Mouse (Mus musculus): Measurements from ENCODE around the gene Tmem179.

Tmem179 gene

DNA sequence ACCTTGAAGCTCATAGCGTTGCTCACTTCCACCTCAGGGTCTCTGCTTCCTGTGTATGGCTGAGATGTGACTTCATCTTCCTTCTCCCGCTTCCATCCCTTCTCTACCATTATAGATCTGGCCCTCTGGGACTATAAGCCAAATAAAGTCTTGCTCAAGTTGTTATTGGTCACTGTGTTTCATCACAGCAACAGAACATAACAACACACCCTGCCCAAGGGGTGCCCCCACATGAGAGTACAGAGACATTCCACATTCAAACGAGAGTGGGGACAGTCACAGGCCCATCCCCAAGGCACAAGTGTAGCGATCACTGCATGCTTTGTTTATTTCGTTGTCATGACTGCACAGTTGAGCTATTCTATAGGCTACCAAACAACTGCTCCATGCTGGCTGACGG, 20.7 kb upstream of the Tmem179 start:
- no peak for DNase-seq

DNA sequence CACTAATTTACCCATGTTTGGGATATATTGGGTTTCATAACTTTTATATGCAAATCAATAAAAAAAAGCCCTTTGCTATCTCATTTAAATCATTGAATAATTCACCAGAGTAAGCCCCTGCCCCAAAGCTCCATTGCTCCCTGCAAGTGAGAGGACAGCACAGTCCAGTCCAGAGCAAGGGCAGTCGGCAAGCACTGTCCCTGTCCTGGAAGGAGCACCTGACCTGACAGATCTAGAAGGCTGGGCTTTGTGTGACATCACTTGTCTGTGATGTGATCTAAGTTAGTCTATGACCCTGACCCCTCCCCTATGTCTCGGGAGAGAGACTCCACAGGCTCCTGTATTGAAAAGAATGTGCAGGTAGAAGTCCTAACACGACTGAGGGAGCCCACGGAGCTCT, 17.2 kb upstream of the Tmem179 start:
- DNase-seq = no peak

GRCm38 (mm10) chr12:112518105-112518504, 1.6 kb upstream of the Tmem179 start:
- DNase-seq = no peak

GRCm38 (mm10) chr12:112514897-112515296, 1.6 kb downstream of the Tmem179 start:
- DNase-seq = no peak

DNA sequence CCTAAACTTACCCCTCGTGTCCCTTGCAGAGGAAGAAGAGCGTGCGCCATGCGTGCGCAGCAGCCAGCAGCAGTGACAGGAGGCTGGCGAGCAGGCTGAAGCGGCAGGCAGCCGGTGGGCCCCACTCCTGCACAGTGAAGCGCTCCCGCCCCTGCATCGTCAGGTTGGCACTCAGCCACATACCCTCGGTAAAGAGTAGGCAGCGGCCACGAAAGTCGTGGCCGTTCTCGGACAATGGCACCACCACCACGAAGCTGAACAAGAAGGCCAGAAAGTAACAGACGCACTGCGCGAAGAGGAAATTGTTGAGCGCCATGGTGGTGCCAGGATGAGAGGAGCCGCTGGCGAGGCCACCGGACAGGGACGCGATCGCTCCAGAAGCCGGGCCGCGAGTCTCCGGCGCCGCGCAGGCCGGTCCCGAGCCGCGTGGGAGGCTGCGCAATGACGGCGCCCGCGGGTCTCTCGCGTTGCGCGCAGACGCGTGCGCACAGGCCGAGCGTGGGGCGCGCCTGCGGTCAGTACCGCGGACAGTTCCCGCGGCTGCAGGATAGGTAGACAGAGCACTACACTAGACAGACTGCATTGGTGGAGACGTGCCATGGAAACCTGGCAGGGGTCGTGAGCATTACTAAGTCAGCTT, 5.7 kb downstream of the Tmem179 start:
- DNase-seq = peak in 1 of 2 experiments; percentile 23

DNA sequence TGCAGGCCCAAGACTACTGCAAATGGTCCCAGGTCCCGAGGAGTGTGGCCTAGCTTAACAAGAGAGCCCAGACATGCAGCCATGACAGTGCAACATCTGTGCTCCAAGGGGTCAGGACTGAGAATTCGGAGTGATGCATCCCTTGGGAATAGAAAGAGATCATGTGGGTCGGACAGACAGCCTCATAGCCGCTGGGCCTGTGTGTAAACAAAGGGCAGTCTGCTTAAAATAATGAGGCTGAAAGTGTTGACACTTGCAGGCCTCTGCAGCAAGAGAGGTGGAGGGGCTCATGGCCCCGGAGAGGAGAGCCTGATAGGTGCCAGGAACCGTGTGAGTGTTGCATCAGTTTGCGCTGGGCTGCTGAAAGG, 6.2 kb downstream of the Tmem179 start:
- no peak for DNase-seq

DNA sequence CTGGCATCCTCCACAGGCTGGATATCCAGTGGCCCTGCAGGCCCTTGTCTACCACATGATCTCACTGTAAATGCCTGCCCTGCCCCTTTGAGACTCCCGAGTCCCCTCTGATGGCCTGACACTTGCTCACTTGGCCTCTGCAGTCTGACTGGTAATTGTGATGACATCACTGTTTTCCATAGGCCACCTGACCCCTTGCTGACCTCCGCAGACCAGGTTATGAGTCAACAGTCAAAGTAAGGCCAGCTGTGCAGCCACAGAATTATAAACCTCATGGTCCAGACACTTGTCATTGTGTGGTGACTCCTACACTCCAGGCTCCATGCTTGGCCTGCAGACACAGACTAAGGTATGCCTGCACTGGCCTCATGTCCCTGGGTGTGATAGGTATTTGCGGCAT, 8.6 kb downstream of the Tmem179 start:
- DNase-seq = no peak

- DNase-seq = no peak
Measured at GRCm38 (mm10) chr12:112507264-112507663, 9.3 kb downstream of the Tmem179 start.

- DNase-seq = no peak
Measured at GRCm38 (mm10) chr12:112506267-112506666, 10.3 kb downstream of the Tmem179 start.

GRCm38 (mm10) chr12:112503003-112503771, 13.4 kb downstream of the Tmem179 start:
- DNase-seq = no peak

DNA sequence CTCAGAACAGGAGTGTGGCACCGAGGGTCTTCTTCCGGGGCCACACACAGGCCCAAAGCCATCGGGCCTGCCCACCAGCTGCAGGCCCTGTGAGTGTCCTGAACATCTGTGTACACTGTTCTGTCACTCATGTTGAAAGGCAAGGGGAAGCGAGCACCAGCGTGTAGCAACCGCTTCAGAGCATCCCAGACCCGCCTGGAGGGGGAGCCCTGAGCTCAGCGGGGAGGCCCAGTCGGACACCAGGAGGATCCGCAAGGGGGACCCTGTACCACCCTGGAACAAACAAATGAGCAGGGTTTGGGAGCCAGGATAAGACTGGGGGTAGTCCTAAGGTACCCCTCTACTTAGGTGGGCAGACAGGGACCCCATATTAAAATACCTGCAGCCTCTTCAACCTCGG, 17.9 kb downstream of the Tmem179 start:
- no peak for DNase-seq

DNA sequence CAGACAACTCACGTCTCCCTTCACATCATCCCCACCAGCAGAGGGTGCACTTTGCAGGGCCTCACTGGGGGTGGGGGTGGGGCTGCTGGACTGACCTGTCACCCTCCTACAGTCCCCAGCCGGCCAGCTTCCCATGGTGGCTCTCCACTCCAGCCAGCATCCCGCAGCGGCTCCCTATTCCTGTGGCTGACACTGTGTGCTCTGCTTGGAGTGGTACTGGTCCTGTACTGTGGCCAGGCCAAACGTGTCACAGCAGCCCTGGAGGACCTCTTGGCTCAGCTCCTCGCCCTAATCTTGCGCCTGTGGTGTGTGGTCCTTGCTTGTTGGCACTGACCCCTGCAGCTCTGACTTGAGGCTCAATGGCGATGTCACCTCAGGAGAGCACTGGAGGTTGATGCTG, 18.8 kb downstream of the Tmem179 start:
- DNase-seq = no peak

DNA sequence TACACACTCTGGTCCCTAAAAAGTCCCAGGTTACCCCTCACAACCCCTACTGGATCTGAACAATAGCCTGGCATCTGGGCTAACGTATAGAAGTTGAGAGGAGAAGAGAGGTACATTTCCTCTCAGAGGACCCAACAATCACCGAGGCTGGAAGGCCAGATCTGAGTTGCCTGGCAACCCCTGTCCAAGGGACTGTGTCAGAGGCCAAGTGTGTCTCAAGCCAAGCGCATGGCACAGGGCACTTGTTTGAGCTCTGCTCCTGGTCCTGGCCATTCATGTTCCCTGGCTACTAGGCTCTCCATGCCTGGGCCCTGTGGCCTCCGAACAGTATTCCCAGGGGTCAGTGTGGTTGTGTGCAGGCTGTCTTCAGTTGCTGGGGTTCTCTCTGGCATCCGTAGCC, 20.4 kb downstream of the Tmem179 start:
- no peak for DNase-seq

DNA sequence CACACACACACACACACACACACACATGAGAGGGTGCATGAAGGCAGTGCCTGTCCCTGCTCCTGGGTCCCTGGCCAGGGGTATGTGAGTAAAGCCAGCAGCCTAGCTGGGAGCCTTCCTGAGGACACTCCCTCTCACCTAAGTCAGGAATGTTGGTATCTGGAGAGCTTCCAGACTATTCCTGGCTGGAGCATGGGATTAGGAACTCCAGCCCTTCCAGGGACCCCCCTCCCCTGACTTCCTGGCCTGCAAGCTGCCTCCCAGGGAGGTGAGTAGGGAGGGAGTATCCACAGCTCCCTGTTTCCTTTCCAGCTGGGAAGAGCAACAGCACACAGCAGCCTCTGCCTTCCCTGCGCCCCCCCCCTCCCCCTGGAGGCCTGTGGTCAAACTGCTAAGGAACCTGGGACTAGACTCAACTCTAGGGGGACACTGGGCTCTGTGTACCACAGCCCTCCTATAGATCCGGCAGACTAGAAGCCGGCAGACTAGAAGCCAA, 26.1 kb downstream of the Tmem179 start:
- no peak for DNase-seq

DNA sequence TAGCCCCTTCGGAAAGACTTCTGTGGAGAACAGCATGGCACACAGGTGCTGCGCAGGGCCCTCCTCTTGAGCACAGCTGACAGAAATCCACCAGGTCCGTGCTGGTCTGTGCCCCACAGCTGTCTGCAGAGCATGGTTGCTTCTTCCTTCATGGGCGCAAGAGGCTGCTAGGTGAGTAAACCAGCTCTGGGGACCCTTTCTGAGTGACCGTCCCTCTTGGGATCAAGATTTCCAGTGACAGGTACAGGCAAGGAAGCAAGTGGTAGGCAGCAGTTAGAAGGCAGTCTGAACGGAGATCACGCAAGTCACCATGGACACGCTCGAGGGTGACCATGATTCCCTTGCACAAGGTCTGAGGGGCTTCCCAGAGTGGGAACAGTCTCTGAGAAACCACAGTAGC, 27.0 kb downstream of the Tmem179 start:
- DNase-seq = no peak

DNA sequence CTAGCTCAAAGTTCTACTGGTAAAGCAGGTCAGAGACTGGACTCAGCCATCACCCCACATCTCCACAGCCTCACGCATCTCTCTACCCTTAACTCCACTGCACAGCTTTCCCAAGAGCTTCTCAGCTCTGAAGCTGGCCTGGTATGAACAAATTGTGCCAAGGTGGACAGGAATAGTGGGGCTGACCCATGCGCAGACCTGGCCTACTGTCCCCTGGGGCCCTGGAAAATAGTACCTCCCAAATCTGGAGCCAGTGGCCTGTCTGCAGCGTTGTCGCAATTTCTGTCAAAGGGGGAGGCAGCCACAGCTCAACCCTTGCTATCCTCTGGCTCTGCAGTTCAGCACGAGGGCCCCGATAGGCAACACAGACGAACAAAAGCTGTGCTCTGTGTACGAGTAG, 27.4 kb downstream of the Tmem179 start, which contains the start of gene A530016L24Rik:
Gene A530016L24Rik, plus strand, starts transcription at position 315 of the 400 bp plus-strand sequence.
- DNase-seq = no peak

DNA sequence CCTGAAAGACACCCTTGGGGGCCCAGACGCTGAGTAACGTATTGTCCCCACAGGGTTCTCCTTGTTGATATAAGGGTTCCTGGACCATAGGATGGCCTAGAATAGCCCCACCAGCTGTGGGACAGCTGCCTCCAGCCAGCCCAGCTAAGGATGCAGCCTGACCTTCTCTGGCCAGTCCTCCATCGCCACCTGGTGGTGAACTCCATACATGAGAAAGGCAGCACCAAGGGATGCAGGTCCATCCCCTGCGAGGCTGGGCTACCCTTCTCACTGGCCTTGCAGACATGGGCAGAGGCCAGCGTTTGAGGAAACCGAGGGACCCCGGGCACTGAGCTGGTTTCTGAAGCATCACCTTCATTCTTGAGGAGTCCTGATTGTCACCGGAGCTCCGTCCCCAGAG, 42.8 kb downstream of the Tmem179 start:
- DNase-seq = peak; percentile 74 to 83

- DNase-seq = no peak
Measured at GRCm38 (mm10) chr12:112470216-112470615, 46.3 kb downstream of the Tmem179 start.

GRCm38 (mm10) chr12:112469393-112469792, 47.2 kb downstream of the Tmem179 start:
- DNase-seq = no peak

DNA sequence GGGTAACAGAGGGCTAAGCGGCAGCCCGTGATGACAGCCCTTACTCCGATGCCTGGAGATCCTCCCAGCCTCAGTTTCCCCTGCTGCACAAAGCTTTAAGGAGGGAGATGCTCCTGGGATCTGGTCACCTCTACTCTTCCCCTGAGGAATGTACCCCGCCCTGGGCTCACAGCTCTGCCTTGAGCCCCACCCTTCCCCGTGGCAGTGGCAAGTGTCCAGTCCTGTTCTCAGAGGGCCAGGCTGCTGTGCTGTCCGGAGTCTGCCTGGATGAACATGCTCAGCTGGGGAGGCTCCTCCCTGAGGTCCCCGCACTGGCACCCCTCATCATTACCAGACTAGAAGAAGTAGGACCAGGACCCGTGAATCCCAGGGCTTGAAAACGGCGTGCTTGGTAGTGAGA, 49.2 kb downstream of the Tmem179 start:
- no peak for DNase-seq

- no peak for DNase-seq
Measured at GRCm38 (mm10) chr12:112465928-112466327, 50.6 kb downstream of the Tmem179 start.

- no peak for DNase-seq
Measured at GRCm38 (mm10) chr12:112464516-112464915, 52.0 kb downstream of the Tmem179 start.

DNA sequence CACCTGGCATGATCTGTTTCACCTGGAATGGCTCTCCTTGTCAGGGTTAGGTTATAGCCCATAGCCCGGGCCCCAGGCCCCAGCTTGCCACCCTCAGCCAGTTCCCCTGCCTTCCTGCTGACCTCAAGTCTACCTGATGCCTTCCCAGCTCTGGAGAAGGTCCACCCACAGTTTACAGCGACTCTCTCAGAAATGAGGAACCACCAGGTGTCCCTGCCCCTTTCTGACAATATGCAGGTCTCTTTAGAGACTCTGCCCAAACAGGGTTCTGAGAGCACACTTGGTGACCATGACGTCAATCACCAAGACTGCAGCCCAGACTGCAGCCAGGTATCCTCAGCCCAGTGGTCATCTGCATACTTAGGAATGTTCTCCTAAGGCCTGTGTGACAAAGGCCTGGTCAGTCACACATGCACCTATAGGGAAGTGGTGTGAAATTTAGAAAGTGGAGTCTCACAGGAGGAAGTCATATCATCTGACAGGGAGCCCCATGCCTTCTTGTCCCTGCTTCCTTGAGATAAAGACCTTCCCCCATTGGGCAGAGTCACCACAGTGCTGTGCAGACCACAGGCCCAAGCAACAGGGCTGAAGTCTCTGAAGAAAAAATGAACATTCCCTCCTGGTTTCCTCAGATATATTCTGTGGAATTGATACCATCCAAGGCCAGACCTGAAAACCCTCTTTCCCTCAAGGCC, 52.6 kb downstream of the Tmem179 start:
- DNase-seq = no peak

DNA sequence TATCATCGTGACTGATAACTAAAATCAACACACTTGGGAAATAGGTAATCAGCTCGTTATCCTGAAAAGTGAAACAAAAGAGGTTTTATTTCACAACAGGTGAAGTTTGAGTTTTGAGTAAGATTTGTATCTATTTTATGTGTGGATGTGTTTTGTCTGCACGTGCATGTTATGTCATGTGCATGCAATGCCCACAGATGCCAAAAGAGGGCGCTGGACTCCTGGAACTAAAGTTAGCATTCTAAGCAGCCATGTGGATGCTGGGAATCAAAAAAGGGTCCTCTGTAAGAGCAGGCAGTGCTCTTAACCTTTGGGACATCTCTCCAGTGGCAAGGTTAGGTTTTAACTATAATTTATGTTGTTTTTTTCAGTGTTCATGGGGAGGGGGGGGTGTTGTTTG, 53.3 kb downstream of the Tmem179 start:
- DNase-seq = no peak
